Mouse (Mus musculus): Measurements from ENCODE around the gene Pofut1.

Gene Pofut1

GRCm38 (mm10) chr2:153241250-153242014 lies at the start of gene Pofut1, which contains the start of gene Plagl2:
Gene Pofut1, plus strand, starts transcription at chr2:153241533.
Gene Plagl2, minus strand, starts transcription at chr2:153241426.
- in situ Hi-C loops (cut with MboI, MseI), result no loop called here

GRCm38 (mm10) chr2:153194255-153194654 lies 47.1 kb upstream of the Pofut1 start:
- in situ Hi-C loops (cut with MboI, MseI), result no loop called here

GRCm38 (mm10) chr2:153198485-153198884 lies 42.8 kb upstream of the Pofut1 start:
- in situ Hi-C loops (cut with MboI, MseI), result no loop called here

GRCm38 (mm10) chr2:153199114-153199513 lies 42.2 kb upstream of the Pofut1 start:
- in situ Hi-C loops (cut with MboI, MseI), result no loop called here

GRCm38 (mm10) chr2:153202766-153203165 lies 38.6 kb upstream of the Pofut1 start:
- in situ Hi-C loops (cut with MboI, MseI), result no loop called here

GRCm38 (mm10) chr2:153208149-153208548 lies 33.2 kb upstream of the Pofut1 start:
- in situ Hi-C loops (cut with MboI, MseI), result no loop called here

GRCm38 (mm10) chr2:153209286-153209685 lies 32.0 kb upstream of the Pofut1 start:
- in situ Hi-C loops (cut with MboI, MseI), result no loop called here

- in situ Hi-C loops (cut with MboI, MseI), result no loop called here
Observed at GRCm38 (mm10) chr2:153211451-153211850, 29.9 kb upstream of the Pofut1 start.

GRCm38 (mm10) chr2:153213351-153213750 lies 28.0 kb upstream of the Pofut1 start:
- in situ Hi-C loops (cut with MboI, MseI), result no loop called here

- in situ Hi-C loops (cut with MboI, MseI), result no loop called here
Observed at GRCm38 (mm10) chr2:153214771-153215259, 26.5 kb upstream of the Pofut1 start.

GRCm38 (mm10) chr2:153215421-153215820 lies 25.9 kb upstream of the Pofut1 start:
- in situ Hi-C loops (cut with MboI, MseI), result no loop called here

- in situ Hi-C loops (cut with MboI, MseI), result no loop called here
Observed at GRCm38 (mm10) chr2:153217826-153218340, 23.4 kb upstream of the Pofut1 start.

GRCm38 (mm10) chr2:153218516-153218915 lies 22.8 kb upstream of the Pofut1 start:
- in situ Hi-C loops (cut with MboI, MseI), result no loop called here

GRCm38 (mm10) chr2:153221620-153222019 lies 19.7 kb upstream of the Pofut1 start:
- in situ Hi-C loops (cut with MboI, MseI), result loop anchor here (5.0 kb wide), 1 partner anchor 59 kb away; the partner anchor contains the start of gene Tm9sf4

- in situ Hi-C loops (cut with MboI, MseI), result loop anchor here (5.0 kb wide), 1 partner anchor 60 kb away; the partner anchor contains the start of gene Tm9sf4
Observed at GRCm38 (mm10) chr2:153222130-153222529, 19.2 kb upstream of the Pofut1 start.

- in situ Hi-C loops (cut with MboI, MseI), result loop anchor here (5.0 kb wide), 1 partner anchor 60 kb away; the partner anchor contains the start of gene Tm9sf4
Observed at GRCm38 (mm10) chr2:153222566-153222965, 18.8 kb upstream of the Pofut1 start.

- in situ Hi-C loops (cut with MboI, MseI), result loop anchor here (5.0 kb wide), 1 partner anchor 63 kb away; the partner anchor contains the start of gene Tm9sf4
Observed at GRCm38 (mm10) chr2:153224946-153225594, 16.3 kb upstream of the Pofut1 start, which contains the start of gene Tspyl3. Gene Tspyl3, minus strand, starts transcription at chr2:153225441.

- in situ Hi-C loops (cut with MboI, MseI), result no loop called here
Observed at GRCm38 (mm10) chr2:153225595-153225953, 15.8 kb upstream of the Pofut1 start.

- in situ Hi-C loops (cut with MboI, MseI), result no loop called here
Observed at GRCm38 (mm10) chr2:153227959-153228358, 13.4 kb upstream of the Pofut1 start.

- in situ Hi-C loops (cut with MboI, MseI), result no loop called here
Observed at GRCm38 (mm10) chr2:153228523-153228922, 12.8 kb upstream of the Pofut1 start.

GRCm38 (mm10) chr2:153237193-153237592 lies 4.1 kb upstream of the Pofut1 start:
- in situ Hi-C loops (cut with MboI, MseI), result no loop called here

GRCm38 (mm10) chr2:153237891-153238290 lies 3.4 kb upstream of the Pofut1 start:
- in situ Hi-C loops (cut with MboI, MseI), result no loop called here

Data from T-helper 1 cell (primary cell).